Mouse (Mus musculus) liver, postnatal 0 days (tissue): ENCODE data around the gene Mgll.

Experiments
- CTCF ChIP-seq: sonication (generic); IDR thresholded peaks from 2 replicates; pipeline ENCODE4 v1.5.1; 2016; ENCODE audit warnings: antibody characterized with exemption, low read depth
- EP300 ChIP-seq: IDR thresholded peaks from 2 replicates; pipeline ENCODE4 v1.6.1; 2016; ENCODE audit warnings: antibody characterized with exemption, low read depth, mild to moderate bottlenecking

DNA sequence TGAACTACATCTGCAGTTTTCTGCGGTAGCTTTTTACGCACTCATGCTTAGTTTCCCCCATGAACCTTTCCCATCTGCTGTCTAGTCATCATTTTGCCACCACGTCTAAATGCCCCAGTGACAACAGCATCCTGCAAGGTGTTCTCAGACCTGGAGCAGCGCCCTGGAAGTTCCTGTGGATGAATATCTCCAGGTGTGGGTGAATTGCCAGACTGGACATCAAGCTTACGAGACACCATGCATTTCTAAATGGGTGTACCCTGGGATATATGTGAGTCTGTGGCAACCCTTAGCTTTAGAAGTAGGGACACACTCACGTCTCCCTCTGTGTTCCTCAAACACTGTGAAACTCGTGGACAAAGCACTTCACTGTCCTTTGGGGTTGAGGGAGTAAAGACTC is 76.0 kb downstream of the Mgll start:
- no peak for TF ChIP-seq CTCF
- TF ChIP-seq EP300: no peak
